8 mouse cellular contexts compared by ENCODE assay signal in genomic region chr15:79243234-79244042, GRCm38 (mm10). TPM values are rescaled to one million over a fixed set of nuclear protein-coding genes. Genes with fewer than 3 reads are reported as not detected.
DNase-seq lines count a peak whose midpoint lies in the region; ATAC-seq and TF ChIP-seq lines count a peak whose summit lies in the region.

No protein-coding gene starts in this region.

- no peaks in the 10 kb centered on the region for H3K4me1 ChIP-seq in MEL (ENCODE audit: control insufficient read depth in 1 of 2, insufficient read depth in 2 of 2, low read length in 2 of 2)
- H3K4me1 ChIP-seq in cerebellum, adult 2 months (ENCODE audit: control insufficient read depth, insufficient read depth, low read length), result no peaks in the 10 kb centered on the region
- no peaks in the 10 kb centered on the region for H3K4me1 ChIP-seq in lung, embryonic 14.5 days (ENCODE audit: insufficient read depth)

- TF ChIP-seq RAD21 in MEL (IDR thresholded peaks at IDR 0.05; ENCODE audit: low read depth, low read length), result peak; percentile 89

- H3K4me3 ChIP-seq in MEL (ENCODE audit: control insufficient read depth in 1 of 2, insufficient read depth in 1 of 2, low read depth in 2 of 2, low read length in 2 of 2), result no peak overlapping the region
- H3K4me3 ChIP-seq in cerebellum, adult 2 months (replicated peaks; ENCODE audit: insufficient read depth, low read depth, low read length), result no peak overlapping the region
- no peak overlapping the region for H3K4me3 ChIP-seq in lung, embryonic 14.5 days (ENCODE audit: low read depth, low read length)

- peaks cover 0 to 2% of the 10 kb centered on the region in 2 experiments; a peak in 1 of 4 replicates for H3K36me3 ChIP-seq in MEL (ENCODE audit: control insufficient read depth in 1 of 2, insufficient read depth in 2 of 2, low read length in 2 of 2)
- H3K36me3 ChIP-seq in lung, embryonic 14.5 days (ENCODE audit: insufficient read depth), result peaks cover 50% of the 10 kb centered on the region

- 0 out of 2 replicates have a peak overlapping the region, but pooled peaks have one; percentile 32 for H3K4me2 ChIP-seq in lung, embryonic 14.5 days

- ATAC-seq in hematopoietic stem cell, adult 5-6 weeks (replicated peaks in 1 of 2; ENCODE audit: insufficient read depth in 1 of 2, low FRiP score in 2 of 2, low TSS enrichment in 1 of 2, low read depth in 1 of 2, poor library complexity in 2 of 2, severe bottlenecking in 2 of 2), result peak; percentile 95 to 98
- peak; percentile 97 for ATAC-seq in lung, embryonic 14.5 days (ENCODE audit: insufficient read depth)
- peak; percentile 94 for ATAC-seq in neutrophil, adult 5-6 weeks (ENCODE audit: extremely low read depth, insufficient number of reproducible peaks, low FRiP score, poor library complexity, severe bottlenecking)

- no peak overlapping the region for H3K9ac ChIP-seq in MEL (ENCODE audit: control insufficient read depth, low read depth, low read length, poor library complexity, severe bottlenecking)
- no peak overlapping the region for H3K9ac ChIP-seq in lung, embryonic 14.5 days

- no peaks in the 10 kb centered on the region for H3K79me2 ChIP-seq in MEL (ENCODE audit: control insufficient read depth, insufficient read depth, low read length, poor library complexity)

- H3K27me3 ChIP-seq in MEL (ENCODE audit: control insufficient read depth in 1 of 2, insufficient read depth in 2 of 2, low read length in 2 of 2), result no peaks in the 10 kb centered on the region
- H3K27me3 ChIP-seq in cerebellum, adult 2 months (ENCODE audit: control insufficient read depth, insufficient read depth, low read length), result no peaks in the 10 kb centered on the region
- H3K27me3 ChIP-seq in lung, embryonic 14.5 days (ENCODE audit: insufficient read depth, low read length), result no peaks in the 10 kb centered on the region

- TF ChIP-seq CTCF in MEL (IDR thresholded peaks at IDR 0.05 in 2 of 3, conservative IDR thresholded peaks at IDR 0.05 in 1 of 3; ENCODE audit: control insufficient read depth in 1 of 3, insufficient read depth in 1 of 3, low read depth in 2 of 3, low read length in 3 of 3, poor library complexity in 1 of 3, severe bottlenecking in 1 of 3), result peak; percentile 97 to 100 (median 99)
- TF ChIP-seq CTCF in cerebellum, adult 2 months (IDR thresholded peaks at IDR 0.05; ENCODE audit: borderline replicate concordance, insufficient read depth, low read depth, low read length), result peak; percentile 100
- peak; percentile 100 for TF ChIP-seq CTCF in lung, embryonic 14.5 days (IDR thresholded peaks at IDR 0.05; ENCODE audit: low read depth)

- no peaks in the 10 kb centered on the region for H3K9me3 ChIP-seq in MEL (replicated peaks; ENCODE audit: insufficient read depth, low read length)
- no peaks in the 10 kb centered on the region for H3K9me3 ChIP-seq in lung, embryonic 14.5 days (ENCODE audit: low read depth, low read length)

- no peak overlapping the region for H3K27ac ChIP-seq in MEL (ENCODE audit: control insufficient read depth, low read depth, low read length)
- H3K27ac ChIP-seq in cerebellum, adult 2 months (ENCODE audit: insufficient read depth, low read length), result no peak overlapping the region
- H3K27ac ChIP-seq in lung, embryonic 14.5 days (ENCODE audit: low read depth), result peak overlapping the region; percentile 50; the same call in 1 of the 2 replicates

- 5% methylated on average over 10 of the region's 10 CpGs for WGBS in cerebellum, adult 2 months
- WGBS in lung, embryonic 14.5 days, result 11% methylated on average over 10 of the region's 10 CpGs

- TF ChIP-seq EP300 in MEL (IDR thresholded peaks at IDR 0.05; ENCODE audit: low read depth in 1 of 2, low read length in 2 of 2), result no peak

- DNase-seq in MEL (ENCODE audit: low read depth, low spot score), result peak; percentile 95
- peak; percentile 90 to 94 for DNase-seq in cerebellum, adult 2 months
- peak; percentile 96 for DNase-seq in forelimb bud, embryonic 11.5 days (ENCODE audit: low read depth, low spot score)
- DNase-seq in layer of hippocampus, adult 8-10 months (ENCODE audit: low spot score in 2 of 2), result peak; percentile 97
- DNase-seq in lung, embryonic 14.5 days, result peak; percentile 97
- DNase-seq in testis, postnatal 14 days (ENCODE audit: low spot score), result peak; percentile 83

- peak in 1 of 2 experiments; percentile 32; a peak in 1 of 4 replicates for TF ChIP-seq POLR2A in MEL (IDR thresholded peaks at IDR 0.05; ENCODE audit: control insufficient read depth in 1 of 2, insufficient read depth in 1 of 2, low read depth in 1 of 2, low read length in 2 of 2, poor library complexity in 1 of 2)
- no peak for TF ChIP-seq POLR2A in cerebellum, adult 2 months (IDR thresholded peaks at IDR 0.05; ENCODE audit: borderline replicate concordance, insufficient read depth, low read length)

TF ChIP-seq in MEL, 35 proteins besides CTCF, POLR2A, EP300 and RAD21:
- TF ChIP-seq ELF1 (IDR thresholded peaks at IDR 0.05; ENCODE audit: low read depth, low read length) (peak; percentile 46; the same call in 1 of the 2 replicates), MAZ (IDR thresholded peaks at IDR 0.05; ENCODE audit: low read depth, low read length) (0 out of 2 replicates have a peak, but pooled peaks have one; percentile 46), SMC3 (IDR thresholded peaks at IDR 0.05; ENCODE audit: low read depth, low read length) (peak; percentile 95), MXI1 (IDR thresholded peaks at IDR 0.05; ENCODE audit: low read depth, low read length) (peak; percentile 67; the same call in 1 of the 2 replicates), USF1 (IDR thresholded peaks at IDR 0.05; ENCODE audit: low read depth, low read length) (no peak), MYC (IDR thresholded peaks at IDR 0.05; ENCODE audit: low read depth, low read length) (peak; percentile 96), SIN3A (IDR thresholded peaks at IDR 0.05; ENCODE audit: low read length) (peak; percentile 73), MAX (IDR thresholded peaks at IDR 0.05; ENCODE audit: low read length) (peak; percentile 73), HCFC1 (IDR thresholded peaks at IDR 0.05; ENCODE audit: low read depth, low read length) (peak; percentile 50), ZC3H11A (IDR thresholded peaks at IDR 0.05; ENCODE audit: low read depth, low read length) (peak; percentile 87), ZMIZ1 (IDR thresholded peaks at IDR 0.05; ENCODE audit: low read depth, low read length) (no peak), E2F4 (IDR thresholded peaks at IDR 0.05; ENCODE audit: borderline replicate concordance, low read depth, low read length) (no peak)

RNA-seq across cellular contexts. Expression of gene Slc16a8, which starts 11.1 kb away (rescaled TPM):
- 0.15 TPM in 1 of 2 replicates, not detected in the other for total RNA-seq in MEL (2012; rRNA removed)
- under 1 TPM in 1 of 2 experiments, not detected in 1; 0.47 TPM for polyA plus RNA-seq in MEL (2012; ENCODE audit: insufficient read depth in 1 of 2, insufficient read length in 2 of 2, low read depth in 1 of 2, low replicate concordance in 2 of 2, missing spikeins in 1 of 2)
- polyA plus RNA-seq in cerebellum, adult 2 months (2012; rRNA removed), result 0.47 and 1.7 TPM in 2 replicates
- not detected in 2 replicates for total RNA-seq in hematopoietic stem cell, adult 5-6 weeks (2017)
- under 1 TPM in 1 of 4 experiments, not detected in 3; 0.30 TPM for total RNA-seq in layer of hippocampus, adult 8-10 months (2022)
- polyA plus RNA-seq in lung, embryonic 14.5 days (2014; fragmentation: Nextera tagmentation; extraction: Ambion mirVana), result 0.11 and 0.18 TPM in 2 replicates
- not detected in 2 replicates for total RNA-seq in neutrophil, adult 5-6 weeks (2017)

RNA-seq across cellular contexts. Expression of gene Gm49486, which starts 14.2 kb away (rescaled TPM):
- 0.12 and 0.16 TPM in 2 replicates for total RNA-seq in MEL (2012; rRNA removed)
- under 1 TPM in 1 of 2 experiments, not detected in 1; 0.46 TPM for polyA plus RNA-seq in MEL (2012; ENCODE audit: insufficient read depth in 1 of 2, insufficient read length in 2 of 2, low read depth in 1 of 2, low replicate concordance in 2 of 2, missing spikeins in 1 of 2)
- 0.33 and 0.67 TPM in 2 replicates for polyA plus RNA-seq in cerebellum, adult 2 months (2012; rRNA removed)
- total RNA-seq in hematopoietic stem cell, adult 5-6 weeks (2017), result not detected in 2 replicates
- total RNA-seq in layer of hippocampus, adult 8-10 months (2022), result under 1 TPM; 0.20 to 0.77 (median 0.49) TPM
- polyA plus RNA-seq in lung, embryonic 14.5 days (2014; fragmentation: Nextera tagmentation; extraction: Ambion mirVana), result 0.18 and 0.53 TPM in 2 replicates
- total RNA-seq in neutrophil, adult 5-6 weeks (2017), result 1.0 and 1.1 TPM in 2 replicates

RNA-seq across cellular contexts. Expression of gene Pick1, which starts 14.5 kb away (rescaled TPM):
- total RNA-seq in MEL (2012; rRNA removed), result 17.6 and 20.8 TPM in 2 replicates
- polyA plus RNA-seq in MEL (2012; ENCODE audit: insufficient read depth in 1 of 2, insufficient read length in 2 of 2, low read depth in 1 of 2, low replicate concordance in 2 of 2, missing spikeins in 1 of 2), result 10 to 100 TPM in 1 of 2 experiments, not detected in 1; 24.3 TPM
- 93.1 and 95.8 TPM in 2 replicates for polyA plus RNA-seq in cerebellum, adult 2 months (2012; rRNA removed)
- 13.0 and 21.2 TPM in 2 replicates for total RNA-seq in hematopoietic stem cell, adult 5-6 weeks (2017)
- 10 to 100 TPM; 46.2 to 63.5 (median 50.6) TPM for total RNA-seq in layer of hippocampus, adult 8-10 months (2022)
- 18.1 and 18.7 TPM in 2 replicates for polyA plus RNA-seq in lung, embryonic 14.5 days (2014; fragmentation: Nextera tagmentation; extraction: Ambion mirVana)
- 16.1 and 16.2 TPM in 2 replicates for total RNA-seq in neutrophil, adult 5-6 weeks (2017)

RNA-seq across cellular contexts. Expression of gene Baiap2l2, which starts 41.9 kb away (rescaled TPM):
- 1.1 TPM in 1 of 2 replicates, not detected in the other for total RNA-seq in MEL (2012; rRNA removed)
- polyA plus RNA-seq in MEL (2012; ENCODE audit: insufficient read depth in 1 of 2, insufficient read length in 2 of 2, low read depth in 1 of 2, low replicate concordance in 2 of 2, missing spikeins in 1 of 2), result under 1 TPM in 1 of 2 experiments, not detected in 1; 0.60 TPM
- 0.21 and 0.52 TPM in 2 replicates for polyA plus RNA-seq in cerebellum, adult 2 months (2012; rRNA removed)
- 0.13 and 0.79 TPM in 2 replicates for total RNA-seq in hematopoietic stem cell, adult 5-6 weeks (2017)
- total RNA-seq in layer of hippocampus, adult 8-10 months (2022), result 10 to 100 TPM in 2 of 4 experiments, 1 to 10 TPM in 2; 1.5 to 19.3 (median 10.9) TPM
- 3.1 and 3.9 TPM in 2 replicates for polyA plus RNA-seq in lung, embryonic 14.5 days (2014; fragmentation: Nextera tagmentation; extraction: Ambion mirVana)
- total RNA-seq in neutrophil, adult 5-6 weeks (2017), result not detected in 2 replicates
